Mouse (Mus musculus): ENCODE data around the gene Ankdd1a. TPM values are rescaled to one million over a fixed set of nuclear protein-coding genes. Genes with fewer than 3 reads are reported as not detected.

The Ankdd1a gene
- polyA plus RNA-seq, 1 experiment from 2014 or later = 1.0 TPM

DNA sequence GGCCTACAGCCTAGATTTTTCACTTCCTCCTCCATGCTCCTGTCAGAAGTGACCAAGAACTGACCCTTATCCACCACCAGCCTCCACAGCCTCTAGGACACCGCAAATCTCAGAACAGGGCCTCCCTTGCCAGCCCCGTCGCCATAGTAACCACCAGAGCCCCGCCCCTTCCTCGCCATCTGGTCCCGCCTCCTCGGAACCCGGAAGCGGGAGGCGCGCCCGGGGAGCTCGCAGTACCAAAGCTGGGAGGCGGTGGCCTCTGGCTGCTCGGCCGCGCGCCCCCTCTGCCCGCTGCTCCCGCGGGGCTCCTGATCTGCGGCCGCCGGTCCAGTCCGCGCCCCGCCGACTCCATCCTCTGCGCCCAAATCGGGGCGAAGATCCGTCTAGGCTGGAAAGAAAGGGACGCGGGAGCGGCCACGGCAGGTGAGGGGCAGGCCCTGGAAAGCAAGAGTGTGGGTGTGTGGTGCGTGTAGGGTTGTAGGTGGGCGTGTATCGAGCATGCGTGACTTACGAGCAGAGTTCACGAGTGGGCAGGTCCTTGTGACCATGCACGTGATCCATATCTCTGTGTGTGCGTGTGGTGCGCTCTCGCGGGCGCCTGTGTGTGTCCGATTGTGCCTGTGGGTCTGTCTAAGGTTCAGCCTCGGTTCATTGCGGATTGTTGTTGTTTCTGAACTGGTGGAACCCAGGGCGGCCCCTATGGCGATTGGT, 59.1 kb downstream of the Ankdd1a start, which contains the start of gene Spg21:
Spg21 (plus strand) TSS at position 216 of the 711 bp plus-strand sequence.
- Histone ChIP-seq H3K27me3 (ENCODE audit: control insufficient read depth, insufficient read depth, low read length) (no peaks in the 10 kb centered on the region), H3K9me3 (ENCODE audit: control insufficient read depth, low read length) (no peaks in the 10 kb centered on the region), H3K4me1 (replicated peaks; ENCODE audit: control insufficient read depth, insufficient read depth, low read length) (peaks cover 22% of the 10 kb centered on the region), H3K4me2 (replicated peaks) (peak within 1 kb of the TSS; percentile 82), H3K9ac (peak within 1 kb of the TSS; percentile 86), H3K27ac (peak within 1 kb of the TSS; percentile 94), H3K36me3 (replicated peaks; ENCODE audit: control insufficient read depth, insufficient read depth) (peaks cover 9% of the 10 kb centered on the region), H3K4me3 (replicated peaks; ENCODE audit: low read length) (peak within 1 kb of the TSS; percentile 93)
- DNase-seq (ENCODE audit: low spot score) = peak; percentile 95
- WGBS = under 1% methylated on average over 53 of the region's 53 CpGs
- peak; percentile 96 for ATAC-seq (ENCODE audit: low FRiP score)

GRCm38 (mm10) chr9:65460198-65460597, 59.8 kb downstream of the Ankdd1a start:
- H3K27me3 ChIP-seq (ENCODE audit: control insufficient read depth, insufficient read depth, low read length) = no peaks in the 10 kb centered on the region
- H3K36me3 ChIP-seq (replicated peaks; ENCODE audit: control insufficient read depth, insufficient read depth) = peaks cover 2% of the 10 kb centered on the region
- H3K4me3 ChIP-seq (replicated peaks; ENCODE audit: low read length) = peak overlapping the region; percentile 93
- peak overlapping the region; percentile 86 for H3K9ac ChIP-seq
- WGBS = 42% methylated on average over 3 of the region's 3 CpGs
- H3K27ac ChIP-seq = peak overlapping the region; percentile 94
- H3K9me3 ChIP-seq (ENCODE audit: control insufficient read depth, low read length) = no peaks in the 10 kb centered on the region
- DNase-seq (ENCODE audit: low spot score) = no peak
- peaks cover 22% of the 10 kb centered on the region for H3K4me1 ChIP-seq (replicated peaks; ENCODE audit: control insufficient read depth, insufficient read depth, low read length)
- H3K4me2 ChIP-seq (replicated peaks) = peak overlapping the region; percentile 82
- no peak for ATAC-seq (ENCODE audit: low FRiP score)

DNA sequence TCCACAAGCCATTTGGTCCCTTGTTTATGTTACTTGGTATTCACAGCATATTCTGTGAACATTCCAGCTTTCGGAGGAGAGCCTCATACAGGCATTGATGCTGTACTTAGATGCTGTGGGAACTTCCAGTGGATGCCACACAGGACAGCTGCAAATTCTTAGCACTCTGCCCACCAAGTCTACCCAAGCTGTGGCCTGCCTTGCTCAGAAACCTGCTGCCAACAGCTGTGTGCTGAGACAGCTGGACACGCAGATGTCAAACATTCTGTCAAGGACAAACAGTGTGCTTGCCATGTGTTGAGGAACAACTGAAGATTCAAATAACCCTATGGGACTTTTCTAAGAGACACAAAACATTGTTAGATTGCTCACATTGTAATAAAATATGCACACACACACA, 61.0 kb downstream of the Ankdd1a start:
- Histone ChIP-seq H3K4me2 (replicated peaks) (no peak overlapping the region), H3K9ac (no peak overlapping the region), H3K4me3 (replicated peaks; ENCODE audit: low read length) (no peak overlapping the region), H3K4me1 (replicated peaks; ENCODE audit: control insufficient read depth, insufficient read depth, low read length) (peaks cover 22% of the 10 kb centered on the region), H3K9me3 (ENCODE audit: control insufficient read depth, low read length) (no peaks in the 10 kb centered on the region), H3K27ac (no peak overlapping the region), H3K36me3 (replicated peaks; ENCODE audit: control insufficient read depth, insufficient read depth) (peaks cover under 1% of the 10 kb centered on the region; the same call in 1 of the 2 replicates), H3K27me3 (ENCODE audit: control insufficient read depth, insufficient read depth, low read length) (no peaks in the 10 kb centered on the region)
- DNase-seq (ENCODE audit: low spot score) (no peak), ATAC-seq (ENCODE audit: low FRiP score) (no peak)
- 90% methylated on average over 2 of the region's 2 CpGs for WGBS

DNA sequence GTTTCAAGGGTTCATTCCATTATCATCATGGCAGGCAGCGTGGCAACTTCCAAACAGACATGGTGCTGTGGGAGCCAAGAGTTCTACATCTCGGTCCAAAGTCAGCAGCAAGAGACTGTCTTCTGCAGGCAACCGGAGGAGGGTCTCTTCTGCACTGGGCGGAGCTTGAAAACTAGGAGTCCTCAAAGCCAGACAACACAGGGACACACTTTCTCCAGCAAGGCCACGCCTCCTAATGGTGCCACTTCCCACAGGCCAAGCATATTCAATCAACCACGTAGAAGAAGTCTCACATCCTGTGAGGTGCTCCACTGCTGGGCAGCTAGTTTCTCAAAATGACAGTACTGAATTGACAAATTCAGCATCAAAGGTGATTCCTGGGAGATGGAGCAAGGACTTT, 72.0 kb downstream of the Ankdd1a start:
- WGBS = 92% methylated on average over 6 of the region's 6 CpGs
- Histone ChIP-seq H3K36me3 (replicated peaks; ENCODE audit: control insufficient read depth, insufficient read depth) (peaks cover 88% of the 10 kb centered on the region), H3K4me3 (replicated peaks; ENCODE audit: low read length) (no peak overlapping the region), H3K27ac (no peak overlapping the region), H3K4me1 (replicated peaks; ENCODE audit: control insufficient read depth, insufficient read depth, low read length) (no peaks in the 10 kb centered on the region), H3K9me3 (ENCODE audit: control insufficient read depth, low read length) (no peaks in the 10 kb centered on the region), H3K27me3 (ENCODE audit: control insufficient read depth, insufficient read depth, low read length) (no peaks in the 10 kb centered on the region), H3K9ac (no peak overlapping the region), H3K4me2 (replicated peaks) (no peak overlapping the region)
- DNase-seq (ENCODE audit: low spot score) = no peak
- no peak for ATAC-seq (ENCODE audit: low FRiP score)

- Histone ChIP-seq H3K4me2 (replicated peaks) (no peak overlapping the region), H3K27ac (no peak overlapping the region), H3K4me1 (replicated peaks; ENCODE audit: control insufficient read depth, insufficient read depth, low read length) (no peaks in the 10 kb centered on the region), H3K9ac (no peak overlapping the region), H3K9me3 (ENCODE audit: control insufficient read depth, low read length) (no peaks in the 10 kb centered on the region), H3K4me3 (replicated peaks; ENCODE audit: low read length) (no peak overlapping the region), H3K36me3 (replicated peaks; ENCODE audit: control insufficient read depth, insufficient read depth) (peaks cover 86% of the 10 kb centered on the region), H3K27me3 (ENCODE audit: control insufficient read depth, insufficient read depth, low read length) (no peaks in the 10 kb centered on the region)
- 90% methylated on average over 4 of the region's 4 CpGs for WGBS
- ATAC-seq (ENCODE audit: low FRiP score) (no peak), DNase-seq (ENCODE audit: low spot score) (no peak)
Observed at GRCm38 (mm10) chr9:65444692-65445091, 75.3 kb downstream of the Ankdd1a start.

Other genes with a start within 250 kb of the Ankdd1a start
- 41.5 and 43.7 TPM in 2 replicates for gene Clpx, start 225.9 kb downstream of the Ankdd1a start, polyA plus RNA-seq (2014; fragmentation: Nextera tagmentation; extraction: Ambion mirVana)
- gene Pdcd7, start 174.1 kb downstream of the Ankdd1a start, polyA plus RNA-seq (2014; fragmentation: Nextera tagmentation; extraction: Ambion mirVana) = 10.7 and 13.3 TPM in 2 replicates
- 2.8 and 4.2 TPM in 2 replicates for gene Ubap1l, start 159.2 kb downstream of the Ankdd1a start, polyA plus RNA-seq (2014; fragmentation: Nextera tagmentation; extraction: Ambion mirVana)
- gene Kbtbd13, start 128.5 kb downstream of the Ankdd1a start, polyA plus RNA-seq (2014; fragmentation: Nextera tagmentation; extraction: Ambion mirVana) = 0.52 and 0.70 TPM in 2 replicates
- gene Rasl12, start 121.7 kb downstream of the Ankdd1a start, polyA plus RNA-seq (2014; fragmentation: Nextera tagmentation; extraction: Ambion mirVana) = 7.6 and 7.9 TPM in 2 replicates
- gene Slc51b, start 97.2 kb downstream of the Ankdd1a start, polyA plus RNA-seq (2014; fragmentation: Nextera tagmentation; extraction: Ambion mirVana) = not detected in 2 replicates
- gene Mtfmt, start 84.4 kb downstream of the Ankdd1a start, polyA plus RNA-seq (2014; fragmentation: Nextera tagmentation; extraction: Ambion mirVana) = 22.0 and 23.7 TPM in 2 replicates
- gene Spg21, start 59.2 kb downstream of the Ankdd1a start, polyA plus RNA-seq (2014; fragmentation: Nextera tagmentation; extraction: Ambion mirVana) = 126 and 133 TPM in 2 replicates
- 4.4 and 4.6 TPM in 2 replicates for gene Plekho2, start 59.8 kb upstream of the Ankdd1a start, polyA plus RNA-seq (2014; fragmentation: Nextera tagmentation; extraction: Ambion mirVana)
- gene Pif1, start 67.0 kb upstream of the Ankdd1a start, polyA plus RNA-seq (2014; fragmentation: Nextera tagmentation; extraction: Ambion mirVana) = 1.9 and 2.2 TPM in 2 replicates
- gene Rbpms2, start 109.5 kb upstream of the Ankdd1a start, polyA plus RNA-seq (2014; fragmentation: Nextera tagmentation; extraction: Ambion mirVana) = 4.0 and 4.7 TPM in 2 replicates
- gene Oaz2, start 147.8 kb upstream of the Ankdd1a start, polyA plus RNA-seq (2014; fragmentation: Nextera tagmentation; extraction: Ambion mirVana) = 280 and 287 TPM in 2 replicates